Mouse (Mus musculus) liver, postnatal 0 days (tissue): Measurements from ENCODE around the gene Adm2.

ENCODE experiments used
- CTCF ChIP-seq: sonication (generic); IDR thresholded peaks from 2 replicates; pipeline ENCODE4 v1.5.1; 2016; ENCODE audit warnings: antibody characterized with exemption, low read depth
- EP300 ChIP-seq: IDR thresholded peaks from 2 replicates; pipeline ENCODE4 v1.6.1; 2016; ENCODE audit warnings: antibody characterized with exemption, low read depth, mild to moderate bottlenecking

- TF ChIP-seq EP300 (no peak), CTCF (no peak)
Observed at GRCm38 (mm10) chr15:89277366-89277765, 45.2 kb upstream of the Adm2 start.
